8 mouse cellular contexts compared by ENCODE assay signal in genomic region chr3:37642681-37643214, GRCm38 (mm10). TPM values are rescaled to one million over a fixed set of nuclear protein-coding genes. Genes with fewer than 3 reads are reported as not detected.
A peak's percentile ranks its signal among the peaks of the same experiment; 100 is the strongest.
DNase-seq lines count a peak whose midpoint lies in the region; ATAC-seq and TF ChIP-seq lines count a peak whose summit lies in the region.

No protein-coding gene starts in this region.

- no peaks in the 10 kb centered on the region for H3K36me3 ChIP-seq in heart, embryonic 11.5 days (ENCODE audit: control insufficient read depth, insufficient read depth, low read length)
- peaks cover 29% of the 10 kb centered on the region for H3K36me3 ChIP-seq in forebrain, embryonic 13.5 days (ENCODE audit: poor library complexity, severe bottlenecking)
- H3K36me3 ChIP-seq in hindbrain, embryonic 12.5 days: peaks cover 13% of the 10 kb centered on the region
- H3K36me3 ChIP-seq in limb, embryonic 12.5 days: peaks cover 37% of the 10 kb centered on the region
- peaks cover 11% of the 10 kb centered on the region for H3K36me3 ChIP-seq in stomach, postnatal 0 days (ENCODE audit: control insufficient read depth, insufficient read depth, low read length)

- peaks cover 4% of the 10 kb centered on the region; the same call in 1 of the 2 replicates for H3K27me3 ChIP-seq in heart, embryonic 11.5 days (ENCODE audit: control insufficient read depth, insufficient read depth, low read length)
- H3K27me3 ChIP-seq in forebrain, embryonic 13.5 days: 0 out of 2 replicates have a peak, but pooled peaks cover 3% of the 10 kb centered on the region
- peaks cover 14% of the 10 kb centered on the region for H3K27me3 ChIP-seq in hindbrain, embryonic 12.5 days
- no peaks in the 10 kb centered on the region for H3K27me3 ChIP-seq in limb, embryonic 12.5 days
- no peaks in the 10 kb centered on the region for H3K27me3 ChIP-seq in stomach, postnatal 0 days (ENCODE audit: control insufficient read depth, insufficient read depth, low read length)

- H3K4me1 ChIP-seq in heart, embryonic 11.5 days (ENCODE audit: control insufficient read depth, insufficient read depth, low read length): peaks cover 3% of the 10 kb centered on the region; the same call in 1 of the 2 replicates
- peaks cover 20% of the 10 kb centered on the region for H3K4me1 ChIP-seq in forebrain, embryonic 13.5 days
- peaks cover 25% of the 10 kb centered on the region for H3K4me1 ChIP-seq in hindbrain, embryonic 12.5 days
- H3K4me1 ChIP-seq in limb, embryonic 12.5 days (replicated peaks): peaks cover 34% of the 10 kb centered on the region
- H3K4me1 ChIP-seq in stomach, postnatal 0 days (replicated peaks; ENCODE audit: control insufficient read depth, insufficient read depth): peaks cover 12% of the 10 kb centered on the region

- no peak overlapping the region for H3K4me2 ChIP-seq in heart, embryonic 11.5 days
- H3K4me2 ChIP-seq in forebrain, embryonic 13.5 days: peak overlapping the region; percentile 88
- peak overlapping the region; percentile 90 for H3K4me2 ChIP-seq in hindbrain, embryonic 12.5 days (replicated peaks)
- H3K4me2 ChIP-seq in limb, embryonic 12.5 days: peak overlapping the region; percentile 74
- peak overlapping the region; percentile 74 for H3K4me2 ChIP-seq in stomach, postnatal 0 days (replicated peaks; ENCODE audit: low read depth)

- no peaks in the 10 kb centered on the region for H3K9me3 ChIP-seq in heart, embryonic 11.5 days (replicated peaks; ENCODE audit: control insufficient read depth, low read length)
- no peaks in the 10 kb centered on the region for H3K9me3 ChIP-seq in forebrain, embryonic 13.5 days (replicated peaks)
- no peaks in the 10 kb centered on the region for H3K9me3 ChIP-seq in hindbrain, embryonic 12.5 days (replicated peaks)
- H3K9me3 ChIP-seq in limb, embryonic 12.5 days: no peaks in the 10 kb centered on the region
- H3K9me3 ChIP-seq in stomach, postnatal 0 days (ENCODE audit: control insufficient read depth, low read length): no peaks in the 10 kb centered on the region

- H3K4me3 ChIP-seq in heart, embryonic 11.5 days (ENCODE audit: low read depth, low read length): no peak overlapping the region
- peak overlapping the region; percentile 81 for H3K4me3 ChIP-seq in forebrain, embryonic 13.5 days
- H3K4me3 ChIP-seq in hindbrain, embryonic 12.5 days: peak overlapping the region; percentile 83
- peak overlapping the region; percentile 85 for H3K4me3 ChIP-seq in limb, embryonic 12.5 days (replicated peaks)
- peak overlapping the region; percentile 94 for H3K4me3 ChIP-seq in stomach, postnatal 0 days (ENCODE audit: low read depth, low read length)

- peak; percentile 79 to 84 for DNase-seq in heart, adult 18-20 months
- DNase-seq in stomach, postnatal 0 days (ENCODE audit: low spot score): peak; percentile 48
- DNase-seq in layer of hippocampus, adult 8-10 months (ENCODE audit: low spot score in 2 of 2): no peak
- DNase-seq in c-Kit-positive CD71-positive TER-119-positive erythroid progenitor cells, embryonic 14.5 days (ENCODE audit: low spot score): no peak

- no peak overlapping the region for H3K9ac ChIP-seq in heart, embryonic 11.5 days (ENCODE audit: low read depth, low read length)
- H3K9ac ChIP-seq in forebrain, embryonic 13.5 days: peak overlapping the region; percentile 14; the same call in 1 of the 2 replicates
- H3K9ac ChIP-seq in hindbrain, embryonic 12.5 days: peak overlapping the region; percentile 23; the same call in 1 of the 2 replicates
- H3K9ac ChIP-seq in limb, embryonic 12.5 days (replicated peaks): 0 out of 2 replicates have a peak overlapping the region, but pooled peaks have one; percentile 27
- peak overlapping the region; percentile 23; the same call in 1 of the 2 replicates for H3K9ac ChIP-seq in stomach, postnatal 0 days (ENCODE audit: low read length)

- WGBS in heart, embryonic 11.5 days (ENCODE audit: insufficient replicate concordance): 90% methylated on average over 21 of the region's 21 CpGs
- 70% methylated on average over 21 of the region's 21 CpGs for WGBS in forebrain, embryonic 13.5 days
- WGBS in hindbrain, embryonic 12.5 days: 82% methylated on average over 21 of the region's 21 CpGs
- 77% methylated on average over 21 of the region's 21 CpGs for WGBS in limb, embryonic 12.5 days
- WGBS in stomach, postnatal 0 days: 64% methylated on average over 21 of the region's 21 CpGs

- TF ChIP-seq EP300 in stomach, postnatal 0 days (optimal IDR thresholded peaks at IDR 0.05): no peak

- no peak for ATAC-seq in heart, embryonic 11.5 days (replicated peaks; ENCODE audit: insufficient number of reproducible peaks, low FRiP score, low TSS enrichment)
- no peak for ATAC-seq in forebrain, embryonic 13.5 days
- ATAC-seq in hindbrain, embryonic 12.5 days (ENCODE audit: low FRiP score): no peak
- ATAC-seq in limb, embryonic 12.5 days (ENCODE audit: insufficient number of reproducible peaks, insufficient read depth, low FRiP score, low TSS enrichment, low read depth): no peak
- ATAC-seq in stomach, postnatal 0 days (ENCODE audit: low FRiP score, low TSS enrichment): no peak

- H3K27ac ChIP-seq in heart, embryonic 11.5 days (ENCODE audit: low read depth, low read length): no peak overlapping the region
- H3K27ac ChIP-seq in forebrain, embryonic 13.5 days: no peak overlapping the region
- H3K27ac ChIP-seq in hindbrain, embryonic 12.5 days: no peak overlapping the region
- H3K27ac ChIP-seq in limb, embryonic 12.5 days: no peak overlapping the region
- peak overlapping the region; percentile 56 for H3K27ac ChIP-seq in stomach, postnatal 0 days (replicated peaks)

- TF ChIP-seq CTCF in stomach, postnatal 0 days (IDR thresholded peaks at IDR 0.05; ENCODE audit: low read depth): no peak

RNA-seq across cellular contexts. Expression of gene Spry1, which starts 3.0 kb away (rescaled TPM):
- 10 to 100 TPM; 22.8 to 25.3 TPM for total RNA-seq in heart, adult 18-20 months (2021)
- 4.8 and 6.3 TPM in 2 replicates for polyA plus RNA-seq in heart, embryonic 11.5 days (2014; fragmentation: Nextera tagmentation; extraction: Ambion mirVana)
- 6.1 and 9.8 TPM in 2 replicates for polyA plus RNA-seq in forebrain, embryonic 13.5 days (2015; fragmentation: Nextera tagmentation; extraction: Ambion mirVana)
- 6.9 and 7.1 TPM in 2 replicates for polyA plus RNA-seq in hindbrain, embryonic 12.5 days (2016; fragmentation: Nextera tagmentation; extraction: Ambion mirVana)
- 19.3 and 19.9 TPM in 2 replicates for polyA plus RNA-seq in limb, embryonic 12.5 days (2016; fragmentation: Nextera tagmentation; extraction: Ambion mirVana)
- 9.4 and 14.1 TPM in 2 replicates for polyA plus RNA-seq in stomach, postnatal 0 days (2015; fragmentation: Nextera tagmentation; extraction: Ambion mirVana)
- 10 to 100 TPM in 2 of 4 experiments, 1 to 10 TPM in 2; 9.0 to 13.6 (median 10.1) TPM for total RNA-seq in layer of hippocampus, adult 8-10 months (2022)

Comparison
In these comparisons a context has a peak if more than half of its experiments do, and no peak if none do; other contexts are left out.
1. DNase-seq: peak in heart, adult 18-20 months (2 of 2) and stomach, postnatal 0 days (single experiment); none in layer of hippocampus, adult 8-10 months (0 of 2) and c-Kit-positive CD71-positive TER-119-positive erythroid progenitor cells, embryonic 14.5 days (single experiment).